Mouse (Mus musculus): ENCODE measurements around the gene Kcnh8.

Gene Kcnh8

GRCm38 (mm10) chr17:52829678-52830077 is 227.2 kb downstream of the Kcnh8 start:
- no peak for DNase-seq (ENCODE audit: low spot score)

DNA sequence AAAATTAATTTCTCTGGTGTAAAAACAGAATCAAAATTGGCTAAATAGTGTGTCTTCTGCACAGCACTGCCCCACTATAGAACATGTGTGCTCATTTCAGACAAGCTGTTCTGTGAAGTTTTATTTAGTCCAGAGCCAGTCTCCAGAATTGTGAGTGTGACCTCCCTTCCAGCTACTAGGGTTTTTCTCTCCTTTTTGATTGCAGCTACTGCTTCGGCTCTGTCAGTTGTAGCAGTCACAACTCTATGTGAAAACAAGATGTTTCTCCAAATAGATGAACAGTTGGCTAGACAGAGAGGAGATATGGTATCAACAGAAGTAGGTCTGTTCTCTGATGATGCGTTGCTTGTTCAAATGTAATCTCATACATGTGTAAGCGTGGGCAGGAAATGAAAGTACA is 270.7 kb downstream of the Kcnh8 start:
- no peak for DNase-seq (ENCODE audit: low spot score)

DNA sequence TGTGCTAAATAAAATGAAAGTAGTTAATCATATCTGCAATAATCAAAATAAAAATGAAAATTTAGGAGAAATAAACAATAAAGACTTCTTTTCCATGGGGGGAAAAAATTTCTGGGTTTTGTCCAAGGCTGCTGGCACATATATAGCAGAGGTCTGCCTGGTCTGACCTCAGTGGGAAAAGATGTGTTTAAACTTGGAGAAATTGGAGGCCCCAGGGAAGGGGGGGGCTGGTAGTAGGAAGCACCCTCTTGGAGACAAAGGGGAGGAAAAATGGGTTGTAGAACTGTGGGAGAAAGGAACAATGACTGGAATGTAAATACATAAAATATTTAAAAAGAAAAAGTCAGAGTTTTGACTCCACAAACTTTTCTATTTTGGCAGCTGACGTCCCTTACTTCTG is 276.5 kb downstream of the Kcnh8 start:
- DNase-seq (ENCODE audit: low spot score) = no peak

DNA sequence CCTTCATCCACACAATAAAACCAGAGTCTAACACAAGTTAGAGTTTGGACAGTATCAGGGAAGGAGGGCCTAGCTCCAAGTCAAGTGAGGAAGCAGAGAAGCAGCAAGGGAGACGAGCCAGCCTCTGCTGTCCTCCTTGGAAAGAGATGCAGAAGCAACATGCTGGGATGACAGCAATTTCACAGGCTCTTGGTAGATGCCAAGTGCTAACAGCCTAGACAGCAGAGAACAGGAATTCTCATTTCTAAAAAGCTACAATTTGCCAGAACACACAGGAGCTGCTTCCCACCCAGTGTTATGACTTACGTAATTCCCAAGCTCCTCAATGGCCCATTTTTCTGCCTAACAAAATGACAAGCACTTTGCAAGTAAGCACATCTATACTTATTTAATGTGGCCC is 277.5 kb downstream of the Kcnh8 start:
- DNase-seq (ENCODE audit: low spot score) = no peak

GRCm38 (mm10) chr17:52885210-52885609 is 282.7 kb downstream of the Kcnh8 start:
- DNase-seq (ENCODE audit: low spot score) = no peak

- DNase-seq (ENCODE audit: low spot score) = no peak
These were observed 318.1 kb downstream of the Kcnh8 start for GRCm38 (mm10) chr17:52920519-52921106.

- no peak for DNase-seq (ENCODE audit: low spot score)
These were observed 341.5 kb downstream of the Kcnh8 start for GRCm38 (mm10) chr17:52943966-52944365.

DNA sequence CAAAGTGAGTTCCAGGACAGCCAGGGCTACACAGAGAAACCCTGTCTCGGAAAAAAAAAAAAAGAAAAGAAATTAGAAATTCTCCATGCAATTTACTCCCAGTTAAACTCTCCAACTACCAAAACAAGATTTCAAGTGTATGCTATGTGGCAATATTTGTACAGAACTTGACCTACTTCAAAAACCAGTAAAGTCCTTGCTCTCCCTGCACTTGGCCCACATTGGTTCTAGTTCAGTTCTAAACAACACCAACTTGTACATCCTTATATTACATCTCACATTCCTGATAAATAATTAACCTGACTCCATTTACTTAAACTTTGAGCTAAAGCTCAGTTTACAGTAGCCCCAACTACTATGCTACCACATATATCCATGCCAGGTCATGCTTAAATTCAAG is 370.2 kb downstream of the Kcnh8 start:
- DNase-seq (ENCODE audit: low spot score) = no peak

DNA sequence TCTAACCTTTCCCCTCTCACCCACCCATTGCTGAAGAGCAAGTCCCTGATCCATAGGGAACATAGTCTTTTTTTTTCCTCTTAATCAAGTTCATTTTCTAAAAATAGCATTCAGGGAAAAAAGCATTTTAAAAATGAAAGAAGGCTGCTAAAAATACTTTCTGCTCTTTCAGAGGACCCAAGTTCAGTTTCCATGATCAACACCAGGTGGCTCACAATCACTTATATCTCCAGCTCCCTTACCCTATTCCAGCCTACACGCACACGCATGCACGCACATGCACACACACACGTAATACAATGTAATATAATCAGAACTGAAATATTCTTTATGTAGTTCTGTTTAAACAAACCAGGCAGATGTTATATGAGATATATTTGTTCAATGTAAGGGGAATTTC is 378.4 kb downstream of the Kcnh8 start:
- no peak for DNase-seq (ENCODE audit: low spot score)
